Mouse (Mus musculus): ENCODE measurements around the gene Tmprss2. TPM values are rescaled to one million over a fixed set of nuclear protein-coding genes. Genes with fewer than 3 reads are reported as not detected.

Tmprss2 gene
- polyA plus RNA-seq, 1 experiment from 2014 or later, result 26.0 TPM

DNA sequence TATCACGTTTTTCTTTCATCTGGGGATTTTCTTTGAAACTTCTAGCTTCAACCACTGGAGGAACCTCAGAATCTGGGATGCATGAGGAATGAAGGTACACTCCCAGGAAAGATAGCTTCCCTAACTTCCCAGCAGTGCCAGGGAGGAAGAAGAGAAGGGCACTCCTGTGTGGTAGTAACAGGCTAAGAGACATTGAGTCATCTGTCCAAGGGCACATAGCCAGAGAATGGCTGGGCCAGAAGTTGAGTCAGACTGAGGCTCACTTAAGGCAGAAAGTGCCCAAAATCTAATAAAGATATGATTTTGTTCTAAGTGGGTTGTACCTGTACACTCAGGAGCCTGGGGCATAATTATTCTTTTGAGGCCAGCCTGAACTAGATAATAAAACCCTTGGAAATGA is 41.6 kb downstream of the Tmprss2 start:
- Histone ChIP-seq H3K4me2 (replicated peaks) (no peak overlapping the region), H3K4me3 (replicated peaks) (no peak overlapping the region), H3K4me1 (replicated peaks) (no peaks in the 10 kb centered on the region), H3K36me3 (0 out of 2 replicates have a peak, but pooled peaks cover 3% of the 10 kb centered on the region), H3K9ac (no peak overlapping the region), H3K27ac (no peak overlapping the region), H3K27me3 (replicated peaks) (no peaks in the 10 kb centered on the region), H3K9me3 (no peaks in the 10 kb centered on the region)
- no peak for ATAC-seq
- WGBS, result 69% methylated on average over 1 of the region's 1 CpGs

DNA sequence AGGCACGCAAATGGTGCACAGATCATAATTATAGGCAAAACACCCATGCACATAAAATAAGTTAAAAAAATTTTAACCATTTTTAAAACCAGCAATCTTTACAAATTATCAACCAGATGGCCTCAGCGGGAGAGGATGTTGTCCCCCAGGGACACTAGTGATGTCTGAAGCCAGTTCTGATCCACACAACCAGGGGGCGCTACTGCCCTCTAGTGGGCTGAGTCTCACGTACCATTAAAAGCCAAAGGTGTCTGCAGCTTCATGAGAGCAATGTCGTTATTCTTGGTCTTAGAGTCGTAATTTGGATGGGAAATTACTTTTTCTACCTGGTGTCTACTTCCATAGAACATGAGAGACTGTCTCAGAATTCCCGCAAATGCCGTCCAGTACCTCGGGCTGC is 42.3 kb downstream of the Tmprss2 start:
- Histone ChIP-seq H3K9me3 (no peaks in the 10 kb centered on the region), H3K9ac (no peak overlapping the region), H3K4me3 (replicated peaks) (no peak overlapping the region), H3K36me3 (0 out of 2 replicates have a peak, but pooled peaks cover 3% of the 10 kb centered on the region), H3K27me3 (replicated peaks) (no peaks in the 10 kb centered on the region), H3K27ac (no peak overlapping the region), H3K4me2 (replicated peaks) (no peak overlapping the region), H3K4me1 (replicated peaks) (no peaks in the 10 kb centered on the region)
- 59% methylated on average over 9 of the region's 9 CpGs for WGBS
- 0 out of 2 replicates have a peak, but pooled peaks have one; percentile 34 for ATAC-seq

DNA sequence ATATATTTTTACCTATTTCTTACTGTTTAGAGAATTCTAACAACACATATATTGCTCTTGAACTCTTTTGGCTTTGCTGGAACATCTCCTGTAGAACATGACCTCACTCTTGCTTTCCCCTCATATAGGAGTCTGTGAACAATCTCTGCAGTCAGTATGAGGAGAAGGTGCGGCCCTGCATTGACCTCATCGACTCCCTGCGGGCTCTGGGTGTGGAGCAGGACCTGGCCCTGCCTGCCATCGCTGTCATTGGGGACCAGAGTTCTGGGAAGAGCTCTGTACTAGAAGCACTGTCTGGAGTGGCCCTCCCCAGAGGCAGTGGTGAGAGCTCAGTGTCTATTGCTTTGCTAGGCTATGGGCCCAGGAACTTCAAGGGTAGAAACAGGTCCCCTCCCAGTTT is 66.7 kb downstream of the Tmprss2 start:
- Histone ChIP-seq H3K9ac (no peak overlapping the region), H3K9me3 (no peaks in the 10 kb centered on the region), H3K4me3 (replicated peaks) (no peak overlapping the region), H3K27me3 (replicated peaks) (no peaks in the 10 kb centered on the region), H3K36me3 (no peaks in the 10 kb centered on the region), H3K4me2 (replicated peaks) (no peak overlapping the region), H3K27ac (no peak overlapping the region), H3K4me1 (replicated peaks) (no peaks in the 10 kb centered on the region)
- no peak for ATAC-seq
- WGBS, result 73% methylated on average over 4 of the region's 4 CpGs

DNA sequence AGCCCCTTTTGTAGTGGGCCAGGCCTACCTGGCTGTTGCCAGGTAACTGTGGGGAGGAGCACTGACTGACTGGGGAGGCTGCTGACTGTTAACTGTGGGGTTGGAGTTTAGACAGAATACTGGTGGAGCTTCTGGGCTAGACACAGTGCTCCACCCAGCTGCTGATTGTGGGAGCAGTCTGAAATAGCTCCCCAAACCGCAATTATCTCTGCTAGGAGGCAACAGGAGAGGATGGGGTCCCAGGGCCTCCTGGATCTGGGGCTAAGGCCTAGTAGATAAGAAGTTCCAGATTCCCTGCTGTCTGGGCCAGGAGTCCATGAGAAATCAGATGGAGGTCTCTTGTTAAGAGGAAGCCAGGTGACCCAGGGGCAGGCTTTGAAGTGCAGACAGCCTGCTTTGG is 74.1 kb downstream of the Tmprss2 start:
- 56% methylated on average over 1 of the region's 1 CpGs for WGBS
- Histone ChIP-seq H3K4me2 (replicated peaks) (peak overlapping the region; percentile 61), H3K36me3 (no peaks in the 10 kb centered on the region), H3K27me3 (replicated peaks) (no peaks in the 10 kb centered on the region), H3K27ac (peak overlapping the region; percentile 88; the same call in 1 of the 2 replicates), H3K4me3 (replicated peaks) (no peak overlapping the region), H3K9ac (no peak overlapping the region), H3K9me3 (no peaks in the 10 kb centered on the region), H3K4me1 (replicated peaks) (peaks cover 29% of the 10 kb centered on the region)
- ATAC-seq, result no peak

DNA sequence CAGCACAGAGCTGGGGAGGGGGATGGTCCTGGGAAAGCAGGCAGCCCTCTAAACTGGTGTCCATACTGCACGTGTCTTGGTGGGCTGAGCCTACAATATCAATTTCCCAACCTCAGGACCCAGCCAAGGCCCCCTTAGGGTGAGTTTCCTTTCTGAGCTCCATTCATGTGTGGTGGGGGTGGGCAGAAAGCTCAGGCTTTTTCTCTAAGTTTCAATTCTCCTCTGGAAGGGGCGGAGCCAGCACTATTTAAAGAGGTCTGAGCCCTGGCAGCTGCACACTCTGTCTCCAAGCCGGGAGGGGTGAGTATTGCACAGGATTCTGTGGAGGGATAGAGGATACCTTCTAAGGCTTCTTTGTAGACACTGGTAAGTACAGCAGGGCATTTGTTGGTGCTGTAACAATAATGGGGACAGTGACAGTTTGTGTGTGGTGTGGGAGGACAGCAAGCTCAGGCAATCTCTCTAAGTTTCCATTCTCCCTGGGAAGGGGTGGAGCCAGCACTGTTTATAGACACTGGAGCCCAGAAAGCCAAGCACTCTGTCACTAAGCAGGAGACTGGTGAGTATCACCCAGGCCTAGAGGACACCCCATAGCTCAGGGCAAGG is 75.1 kb downstream of the Tmprss2 start:
- Histone ChIP-seq H3K27me3 (replicated peaks) (no peaks in the 10 kb centered on the region), H3K4me3 (replicated peaks) (peak overlapping the region; percentile 11; the same call in 1 of the 2 replicates), H3K9ac (no peak overlapping the region), H3K4me1 (replicated peaks) (peaks cover 29% of the 10 kb centered on the region), H3K4me2 (replicated peaks) (peak overlapping the region; percentile 61), H3K27ac (peak overlapping the region; percentile 88), H3K9me3 (no peaks in the 10 kb centered on the region), H3K36me3 (no peaks in the 10 kb centered on the region)
- WGBS, result 1% methylated on average over 3 of the region's 3 CpGs
- ATAC-seq, result peak; percentile 79

DNA sequence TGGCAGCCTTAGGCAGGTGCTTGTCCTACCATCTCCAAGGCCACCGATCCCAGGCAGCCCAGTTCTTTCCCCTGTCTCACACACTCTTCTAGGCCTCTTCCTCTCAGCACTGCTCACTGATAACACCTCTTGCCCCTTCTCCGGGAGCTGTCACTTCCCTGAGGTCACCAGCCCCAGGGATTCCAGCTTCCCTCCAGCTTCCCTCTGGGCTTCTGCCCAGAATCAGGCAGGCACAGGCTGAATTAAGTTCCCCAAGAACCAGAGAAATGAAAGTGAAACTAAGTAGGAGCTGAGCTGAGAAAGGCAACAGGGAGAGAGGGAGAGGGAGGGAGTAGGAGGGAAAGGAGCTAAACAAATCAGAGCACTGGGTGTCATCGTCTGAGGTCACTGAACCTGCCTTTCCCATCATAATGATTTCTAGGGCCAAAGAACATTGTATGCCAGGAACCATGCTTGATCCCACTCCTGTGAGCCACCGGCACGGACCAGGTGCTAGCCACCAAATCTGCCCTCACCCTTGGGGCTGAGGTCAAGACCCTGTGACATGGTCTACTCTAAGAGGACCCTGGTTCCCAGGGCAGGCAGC is 76.0 kb downstream of the Tmprss2 start:
- Histone ChIP-seq H3K4me1 (replicated peaks) (peaks cover 29% of the 10 kb centered on the region), H3K4me2 (replicated peaks) (peak overlapping the region; percentile 61), H3K27ac (peak overlapping the region; percentile 88), H3K4me3 (replicated peaks) (peak overlapping the region; percentile 28), H3K9me3 (no peaks in the 10 kb centered on the region), H3K27me3 (replicated peaks) (no peaks in the 10 kb centered on the region), H3K36me3 (no peaks in the 10 kb centered on the region), H3K9ac (peak overlapping the region; percentile 20)
- WGBS, result 13% methylated on average over 5 of the region's 5 CpGs
- ATAC-seq, result peak; percentile 85

DNA sequence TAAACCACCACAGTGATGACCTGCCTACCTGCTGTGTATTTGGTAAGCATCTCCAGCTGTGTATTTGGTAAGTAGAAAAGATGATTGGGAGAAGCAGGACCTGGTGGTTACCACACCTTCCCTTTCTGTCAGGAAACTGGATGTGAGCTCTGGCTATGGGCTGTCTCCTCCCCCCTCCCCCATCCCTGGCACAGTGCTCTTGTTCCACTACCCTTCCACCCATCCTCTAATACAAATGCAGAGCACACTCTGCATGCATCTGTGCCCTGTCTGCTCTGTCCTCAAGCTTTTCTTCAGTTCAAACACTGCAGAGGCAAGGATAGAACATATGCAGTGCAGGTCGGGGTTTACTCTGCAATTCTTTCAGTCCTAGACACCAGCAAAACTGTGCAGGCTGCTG is 76.5 kb downstream of the Tmprss2 start:
- Histone ChIP-seq H3K36me3 (no peaks in the 10 kb centered on the region), H3K27me3 (replicated peaks) (no peaks in the 10 kb centered on the region), H3K4me1 (replicated peaks) (peaks cover 29% of the 10 kb centered on the region), H3K4me3 (replicated peaks) (peak overlapping the region; percentile 28), H3K4me2 (replicated peaks) (peak overlapping the region; percentile 61), H3K9ac (peak overlapping the region; percentile 20; the same call in 1 of the 2 replicates), H3K27ac (peak overlapping the region; percentile 88), H3K9me3 (no peaks in the 10 kb centered on the region)
- ATAC-seq, result 0 out of 2 replicates have a peak, but pooled peaks have one; percentile 1
- 37% methylated on average over 1 of the region's 1 CpGs for WGBS

DNA sequence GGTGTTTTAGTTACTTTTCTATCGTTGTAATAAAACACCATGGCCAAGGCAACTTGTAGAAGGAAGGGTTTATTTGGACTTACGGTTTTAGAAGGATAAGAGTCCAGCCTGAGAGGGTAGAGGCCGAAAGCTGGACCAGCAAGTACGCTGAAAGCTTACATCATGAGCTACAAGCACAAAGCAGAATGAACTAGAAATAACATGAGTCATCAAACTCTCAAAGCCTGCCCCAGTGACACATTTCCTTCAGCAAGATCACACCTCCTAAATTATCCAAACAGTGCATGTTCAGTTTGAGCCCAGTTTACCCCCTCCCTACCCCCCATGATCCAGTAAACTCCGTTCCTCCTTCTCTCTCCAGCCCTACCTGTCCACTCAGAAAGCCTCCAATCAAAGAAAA is 77.2 kb downstream of the Tmprss2 start:
- no peaks in the 10 kb centered on the region for H3K27me3 ChIP-seq (replicated peaks)
- no peaks in the 10 kb centered on the region for H3K9me3 ChIP-seq
- no peak overlapping the region for H3K4me3 ChIP-seq (replicated peaks)
- ATAC-seq, result no peak
- peaks cover 29% of the 10 kb centered on the region for H3K4me1 ChIP-seq (replicated peaks)
- WGBS, result 83% methylated on average over 5 of the region's 5 CpGs
- H3K9ac ChIP-seq, result no peak overlapping the region
- H3K27ac ChIP-seq, result no peak overlapping the region
- no peak overlapping the region for H3K4me2 ChIP-seq (replicated peaks)
- H3K36me3 ChIP-seq, result no peaks in the 10 kb centered on the region

DNA sequence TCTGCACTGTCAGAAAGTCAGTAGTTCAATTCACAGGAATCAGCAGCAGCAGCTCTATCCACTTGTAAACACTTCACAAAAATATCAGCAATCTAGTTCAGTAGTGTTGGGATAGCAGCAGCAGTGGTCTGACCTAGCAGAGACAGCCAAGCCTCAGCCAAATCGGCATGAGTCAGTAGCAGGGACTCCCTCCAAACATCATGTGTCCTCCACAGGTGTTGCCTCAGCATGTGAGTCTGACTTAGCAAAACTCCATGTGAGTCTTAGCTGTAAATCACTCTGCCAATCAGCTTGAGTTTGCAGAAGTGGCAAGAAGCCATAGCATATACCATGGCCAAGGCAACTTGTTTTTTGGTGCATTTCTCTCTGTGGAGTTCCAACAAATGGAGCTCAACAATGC is 77.9 kb downstream of the Tmprss2 start:
- no peak for ATAC-seq
- Histone ChIP-seq H3K27ac (no peak overlapping the region), H3K36me3 (no peaks in the 10 kb centered on the region), H3K9me3 (no peaks in the 10 kb centered on the region), H3K27me3 (replicated peaks) (no peaks in the 10 kb centered on the region), H3K4me3 (replicated peaks) (no peak overlapping the region), H3K4me1 (replicated peaks) (peaks cover 29% of the 10 kb centered on the region), H3K4me2 (replicated peaks) (no peak overlapping the region), H3K9ac (no peak overlapping the region)
- 80% methylated on average over 1 of the region's 1 CpGs for WGBS

DNA sequence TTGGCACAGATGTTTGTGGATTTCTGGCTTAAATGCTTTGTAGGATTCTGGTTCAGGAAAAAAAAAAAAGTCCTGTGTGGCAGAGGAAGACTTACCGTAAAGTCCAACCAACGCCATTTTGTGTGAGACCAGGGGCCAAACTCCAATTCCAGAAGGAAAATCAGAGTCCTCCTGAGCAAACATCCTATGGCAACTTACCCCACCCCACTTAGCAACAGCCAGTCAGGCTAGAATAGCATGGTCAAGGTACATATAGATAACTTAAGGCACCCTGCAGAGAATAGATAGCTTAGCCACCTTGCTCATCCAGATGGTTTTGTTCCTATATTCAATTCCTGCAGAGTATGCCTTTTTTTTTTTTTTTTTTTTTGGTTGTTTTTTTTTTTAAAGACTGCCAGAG is 81.8 kb downstream of the Tmprss2 start:
- ATAC-seq, result peak; percentile 92
- Histone ChIP-seq H3K4me3 (replicated peaks) (no peak overlapping the region), H3K4me2 (replicated peaks) (no peak overlapping the region), H3K9ac (no peak overlapping the region), H3K9me3 (no peaks in the 10 kb centered on the region), H3K4me1 (replicated peaks) (peaks cover under 1% of the 10 kb centered on the region; the same call in 1 of the 2 replicates), H3K27me3 (replicated peaks) (no peaks in the 10 kb centered on the region), H3K27ac (no peak overlapping the region), H3K36me3 (no peaks in the 10 kb centered on the region)
- 65% methylated on average over 2 of the region's 2 CpGs for WGBS

DNA sequence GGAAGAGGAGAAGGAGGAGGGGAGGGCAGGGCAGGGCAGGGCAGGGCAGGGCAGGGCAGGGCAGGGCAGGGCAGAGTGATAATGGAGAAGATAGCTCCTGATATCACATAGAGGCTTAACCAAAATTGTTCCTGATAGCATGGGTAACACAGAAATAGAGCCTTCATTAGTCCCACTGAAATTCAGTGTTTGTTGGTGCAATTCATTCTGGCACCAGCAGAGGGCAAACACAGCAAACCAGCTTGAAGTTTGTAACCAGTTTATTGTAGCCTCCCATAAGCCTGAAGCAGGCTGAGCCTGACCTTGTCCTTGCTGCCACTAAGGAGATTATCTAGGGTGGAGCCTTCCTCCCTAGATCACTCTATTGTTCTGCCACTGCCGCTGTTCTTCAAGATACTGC is 88.0 kb downstream of the Tmprss2 start:
- WGBS, result 30% methylated on average over 1 of the region's 1 CpGs
- 0 out of 2 replicates have a peak, but pooled peaks cover 3% of the 10 kb centered on the region for H3K4me1 ChIP-seq (replicated peaks)
- peak; percentile 71 for ATAC-seq
- no peak overlapping the region for H3K4me2 ChIP-seq (replicated peaks)
- H3K36me3 ChIP-seq, result no peaks in the 10 kb centered on the region
- no peaks in the 10 kb centered on the region for H3K9me3 ChIP-seq
- H3K9ac ChIP-seq, result no peak overlapping the region
- no peak overlapping the region for H3K27ac ChIP-seq
- H3K27me3 ChIP-seq (replicated peaks), result no peaks in the 10 kb centered on the region
- no peak overlapping the region for H3K4me3 ChIP-seq (replicated peaks)

DNA sequence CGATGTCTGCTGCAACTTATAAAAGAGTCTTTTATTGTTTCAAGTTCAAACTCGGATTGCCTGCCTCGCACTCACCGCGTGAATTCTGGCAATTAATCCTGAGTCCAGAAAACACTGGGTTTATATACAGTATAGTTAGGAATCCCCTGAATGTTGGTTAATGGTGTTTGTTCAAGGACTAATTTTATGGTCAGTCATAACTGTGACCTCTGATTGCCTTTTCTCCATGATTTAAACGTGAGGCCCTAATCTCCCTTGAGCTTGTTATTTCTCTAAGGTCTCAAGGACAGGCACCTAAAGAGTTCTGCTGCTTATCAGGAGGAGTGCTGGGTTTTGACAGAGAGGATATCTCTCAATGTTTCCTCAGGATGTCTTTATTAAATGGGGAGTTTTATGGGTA is 89.0 kb downstream of the Tmprss2 start:
- 0 out of 2 replicates have a peak overlapping the region, but pooled peaks have one; percentile 44 for H3K27ac ChIP-seq
- H3K4me1 ChIP-seq (replicated peaks), result 0 out of 2 replicates have a peak, but pooled peaks cover 3% of the 10 kb centered on the region
- H3K27me3 ChIP-seq (replicated peaks), result no peaks in the 10 kb centered on the region
- no peaks in the 10 kb centered on the region for H3K9me3 ChIP-seq
- H3K36me3 ChIP-seq, result no peaks in the 10 kb centered on the region
- no peak overlapping the region for H3K4me3 ChIP-seq (replicated peaks)
- WGBS, result 41% methylated on average over 6 of the region's 6 CpGs
- ATAC-seq, result peak; percentile 77
- H3K4me2 ChIP-seq (replicated peaks), result no peak overlapping the region
- no peak overlapping the region for H3K9ac ChIP-seq

DNA sequence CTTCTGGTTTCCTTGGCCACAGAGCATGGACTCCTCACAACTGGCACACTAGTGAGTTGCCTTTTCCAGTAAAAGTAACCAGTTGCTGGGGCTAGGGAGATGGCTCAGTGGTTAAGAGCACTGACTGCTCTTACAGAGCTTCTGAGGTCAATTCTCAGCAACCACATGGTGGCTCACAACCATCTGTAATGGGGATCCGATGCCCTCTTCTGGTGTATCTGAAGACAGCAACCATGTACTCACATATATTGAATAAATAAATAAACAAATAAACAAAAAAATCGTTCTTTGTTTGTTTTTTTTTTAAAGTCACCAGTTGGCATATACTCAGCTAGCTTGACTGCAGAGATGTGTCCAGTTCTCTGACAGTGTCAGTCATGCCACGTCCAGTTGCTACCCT is 94.7 kb downstream of the Tmprss2 start:
- Histone ChIP-seq H3K9ac (no peak overlapping the region), H3K36me3 (no peaks in the 10 kb centered on the region), H3K4me2 (replicated peaks) (no peak overlapping the region), H3K27me3 (replicated peaks) (no peaks in the 10 kb centered on the region), H3K4me1 (replicated peaks) (no peaks in the 10 kb centered on the region), H3K4me3 (replicated peaks) (no peak overlapping the region), H3K9me3 (no peaks in the 10 kb centered on the region), H3K27ac (no peak overlapping the region)
- ATAC-seq, result no peak
- WGBS, result 74% methylated on average over 3 of the region's 3 CpGs
